Mouse (Mus musculus): ENCODE measurements around the gene Antxr1. TPM values are rescaled to one million over a fixed set of nuclear protein-coding genes. Genes with fewer than 3 reads are reported as not detected.

Gene Antxr1
- polyA plus RNA-seq, 3 experiments from 2014 or later: 0.34 TPM; not detected in 2

DNA sequence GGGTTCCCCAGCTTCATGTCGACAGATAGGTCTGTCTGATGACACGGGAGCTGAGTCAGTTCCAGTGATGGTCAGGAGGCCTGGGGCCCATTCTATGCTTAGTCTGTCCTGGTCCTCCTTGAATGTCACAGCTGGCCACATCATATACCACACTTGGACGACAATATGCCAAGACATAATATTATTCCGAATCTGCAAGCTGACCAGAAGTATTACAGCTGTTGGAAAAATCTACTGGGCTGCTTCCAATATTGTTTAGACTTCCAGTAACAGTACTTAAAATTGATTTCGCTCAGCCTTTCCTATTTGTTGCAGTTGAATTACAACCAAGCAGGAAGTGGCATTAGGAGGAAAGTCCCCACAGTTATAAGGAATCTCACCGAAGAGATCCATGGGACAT lies 48.4 kb downstream of the Antxr1 start:
- no peak for ATAC-seq

GRCm38 (mm10) chr6:87285365-87285749 lies 50.3 kb downstream of the Antxr1 start:
- no peak for ATAC-seq

GRCm38 (mm10) chr6:87284716-87285364 lies 50.8 kb downstream of the Antxr1 start:
- ATAC-seq: no peak

DNA sequence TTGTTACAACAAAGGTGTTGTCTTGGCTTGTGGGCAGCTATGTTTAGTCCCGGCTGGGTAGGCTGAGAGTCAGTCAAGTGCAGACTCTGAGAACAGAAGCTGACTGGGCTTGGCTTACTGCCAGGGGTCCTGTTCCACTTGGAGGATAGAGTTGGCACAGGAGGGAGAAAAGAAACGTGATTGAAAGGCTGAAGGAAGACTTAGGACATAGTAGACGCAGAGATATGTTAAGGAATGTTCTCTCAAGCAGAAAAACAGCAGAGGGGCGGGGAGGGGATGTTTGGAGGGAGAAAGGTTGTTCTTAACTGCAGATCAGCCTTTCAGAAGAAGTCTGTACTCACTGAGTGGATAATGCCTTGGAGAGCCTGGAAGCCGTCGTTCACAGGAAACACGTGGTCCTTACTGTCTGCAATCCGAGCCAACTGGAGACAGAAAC lies 53.3 kb downstream of the Antxr1 start:
- ATAC-seq: no peak

DNA sequence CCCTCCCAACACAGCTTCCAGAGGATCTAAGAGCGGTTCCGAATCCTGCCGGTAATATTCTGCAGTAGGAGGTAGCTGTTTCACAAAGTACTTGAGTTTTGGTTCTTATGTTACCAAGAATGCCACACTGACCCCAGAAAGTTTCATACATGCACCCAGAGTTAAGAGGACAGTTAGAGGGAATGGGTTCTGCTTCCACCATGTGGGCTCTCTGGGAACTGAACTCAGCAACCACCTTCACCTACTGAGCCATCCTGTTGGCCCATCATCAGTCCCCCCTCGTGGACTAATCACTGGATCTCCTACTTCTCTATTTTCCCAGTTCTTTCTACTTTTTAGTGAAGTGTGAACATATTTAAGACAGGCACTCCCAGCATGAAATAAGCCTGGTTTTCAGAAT lies 53.9 kb downstream of the Antxr1 start:
- ATAC-seq: no peak

GRCm38 (mm10) chr6:87278151-87278550 lies 57.5 kb downstream of the Antxr1 start:
- ATAC-seq: no peak

DNA sequence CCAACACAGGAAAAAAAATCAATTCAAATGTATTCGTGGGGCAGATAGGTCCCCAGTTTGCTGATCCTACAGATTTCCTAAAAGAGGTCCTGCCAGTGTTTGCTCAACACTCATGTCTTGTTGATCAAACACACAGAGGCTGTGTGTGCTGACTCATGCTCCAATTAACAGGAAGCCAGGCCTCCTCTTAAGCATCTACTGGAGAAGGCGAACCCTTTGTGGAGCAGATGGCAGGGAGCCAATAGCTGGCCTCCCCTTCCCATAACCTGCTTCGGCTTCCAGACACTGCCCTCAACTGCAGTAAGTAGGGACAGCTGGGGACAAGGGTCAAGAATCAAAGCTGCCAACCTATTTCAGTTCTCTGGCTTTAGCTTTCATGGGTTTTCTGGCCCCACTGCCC lies 58.1 kb downstream of the Antxr1 start:
- no peak for ATAC-seq

DNA sequence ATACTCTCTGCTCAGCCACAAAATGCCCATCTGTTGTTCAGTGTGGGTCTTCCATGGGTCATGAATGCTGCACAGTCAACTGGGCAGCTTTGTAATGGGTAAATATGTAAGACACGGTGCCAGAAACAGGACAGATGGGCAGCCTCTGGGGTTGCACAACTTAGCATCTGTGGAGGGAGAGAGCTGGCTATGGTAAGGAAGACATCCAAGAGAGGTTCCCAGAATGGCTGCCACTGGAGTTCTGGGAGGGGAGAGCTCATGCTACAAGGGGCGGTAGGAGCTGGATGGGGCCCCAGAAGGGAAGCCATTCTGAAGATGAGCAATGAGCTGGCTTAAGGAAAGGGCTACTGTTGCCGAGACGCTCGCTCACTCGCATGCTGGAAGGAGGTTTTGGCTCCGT lies 58.7 kb downstream of the Antxr1 start:
- ATAC-seq: no peak

- no peak for ATAC-seq
Observed at GRCm38 (mm10) chr6:87274779-87275178, 60.8 kb downstream of the Antxr1 start.

DNA sequence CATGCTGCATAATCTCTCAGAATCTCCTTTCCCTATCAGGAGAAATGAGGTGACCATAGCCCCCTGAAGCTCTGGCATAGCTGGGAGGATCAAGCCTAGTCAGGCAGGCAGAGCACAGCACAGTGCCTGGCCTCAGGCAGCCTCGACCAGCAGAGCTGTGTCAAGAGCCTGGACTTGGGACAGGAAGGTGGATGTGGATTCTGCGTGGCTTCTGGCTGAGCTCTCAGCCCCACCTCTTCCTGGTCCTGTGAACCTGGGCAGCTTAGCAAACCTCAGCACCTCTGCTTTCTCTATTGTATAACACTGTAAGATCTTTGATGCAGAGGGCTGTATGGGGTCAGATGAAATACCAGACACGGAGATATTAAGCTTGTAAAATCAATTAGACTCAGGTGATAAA lies 61.8 kb downstream of the Antxr1 start:
- ATAC-seq: no peak

DNA sequence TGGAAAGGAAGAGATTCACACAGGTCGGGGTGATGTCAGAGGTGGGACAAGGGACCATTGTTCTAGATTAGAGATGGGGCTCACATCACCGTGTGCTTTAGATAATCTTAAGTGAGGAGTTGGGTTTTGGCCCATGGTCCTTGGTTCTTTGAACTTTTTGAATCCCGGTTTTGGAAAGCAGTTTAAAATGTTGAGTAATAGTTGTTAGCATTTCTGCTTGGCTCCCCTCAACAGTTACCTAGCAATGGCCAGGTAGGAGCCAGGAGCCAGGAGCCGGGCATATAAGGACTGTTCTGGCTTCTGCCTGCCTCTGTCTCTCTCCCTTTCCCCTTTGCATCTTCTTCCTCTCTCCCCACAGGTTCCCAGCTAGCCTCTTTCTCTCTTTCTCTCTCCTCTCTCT lies 62.5 kb downstream of the Antxr1 start:
- no peak for ATAC-seq

- ATAC-seq: no peak
Observed at GRCm38 (mm10) chr6:87272202-87272601, 63.4 kb downstream of the Antxr1 start.

DNA sequence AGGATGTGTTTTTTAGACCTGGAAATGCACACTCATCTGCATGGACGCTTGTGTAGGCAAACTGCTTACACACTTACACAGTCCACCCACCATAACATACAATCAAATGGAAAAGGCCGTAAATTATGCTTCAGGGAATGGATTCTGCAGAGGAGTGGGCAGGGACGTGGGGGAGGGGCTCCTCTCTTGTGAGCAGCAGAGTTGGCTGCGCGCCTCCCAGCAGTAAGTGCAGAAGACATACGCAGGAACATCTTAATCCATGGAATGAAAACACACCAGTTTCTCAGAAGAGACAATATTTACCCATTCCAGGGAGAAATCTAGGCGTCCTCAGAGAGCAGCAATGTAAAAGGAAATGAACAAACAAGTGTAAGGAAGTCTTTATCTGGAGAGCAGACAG lies 65.2 kb downstream of the Antxr1 start:
- no peak for ATAC-seq

GRCm38 (mm10) chr6:87269950-87270349 lies 65.7 kb downstream of the Antxr1 start:
- no peak for ATAC-seq

DNA sequence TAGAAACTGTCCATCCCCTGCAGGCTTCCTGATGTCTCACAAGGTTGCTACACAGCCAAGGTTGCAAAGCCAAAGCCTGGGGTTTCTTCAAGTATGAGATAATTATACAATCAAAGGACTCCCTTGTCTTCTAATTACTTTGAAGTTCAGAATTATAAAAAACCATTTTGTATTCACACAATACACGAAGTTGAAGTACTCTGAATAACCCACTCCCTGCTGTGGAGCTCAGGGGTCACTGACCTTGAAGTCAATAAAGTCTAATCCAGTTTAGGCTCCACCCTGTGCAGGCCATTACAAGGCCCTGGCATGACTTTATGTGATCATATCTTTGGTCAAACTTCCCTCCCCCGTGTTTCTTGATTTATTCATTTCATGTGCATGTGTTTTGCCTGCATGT lies 73.0 kb downstream of the Antxr1 start:
- no peak for ATAC-seq

- no peak for ATAC-seq
Observed at GRCm38 (mm10) chr6:87258976-87259375, 76.6 kb downstream of the Antxr1 start.

DNA sequence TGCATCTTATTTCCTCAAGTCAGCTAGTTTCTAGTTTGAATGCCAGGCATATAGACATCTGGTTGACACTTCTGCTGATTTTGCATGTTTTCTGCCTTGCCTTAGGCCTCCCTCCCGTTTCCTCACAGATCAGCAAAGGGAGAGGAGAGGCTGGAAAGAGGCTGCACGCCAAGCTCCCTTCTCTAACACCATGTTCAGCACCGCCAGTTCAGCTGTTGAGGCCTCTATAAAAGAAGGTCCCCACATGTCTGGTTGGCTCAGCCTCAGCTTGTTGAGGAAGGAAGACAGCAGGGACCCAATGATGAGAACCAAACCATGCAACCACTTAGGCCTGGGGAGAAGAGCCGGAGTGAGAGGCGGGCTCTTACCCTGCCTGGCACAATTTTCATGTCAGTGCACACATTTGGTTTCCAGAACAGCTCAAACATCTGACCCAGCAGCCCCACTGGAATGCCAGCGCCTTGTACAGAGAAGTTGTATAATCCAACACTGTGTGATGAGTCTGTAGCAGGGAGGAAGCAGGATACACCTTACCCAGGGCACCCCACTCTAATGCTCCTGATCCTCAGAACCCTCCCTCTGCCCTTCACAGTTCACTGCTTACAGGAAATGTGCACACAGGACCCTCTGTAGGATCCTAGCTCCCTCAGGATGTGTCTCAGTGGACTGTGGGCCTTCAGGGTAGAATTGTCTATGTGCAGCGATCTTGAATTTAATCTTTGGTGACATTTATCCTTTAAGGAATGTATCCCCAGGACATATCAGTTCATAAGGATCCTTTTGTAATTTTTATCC lies 77.4 kb downstream of the Antxr1 start:
- no peak for ATAC-seq

DNA sequence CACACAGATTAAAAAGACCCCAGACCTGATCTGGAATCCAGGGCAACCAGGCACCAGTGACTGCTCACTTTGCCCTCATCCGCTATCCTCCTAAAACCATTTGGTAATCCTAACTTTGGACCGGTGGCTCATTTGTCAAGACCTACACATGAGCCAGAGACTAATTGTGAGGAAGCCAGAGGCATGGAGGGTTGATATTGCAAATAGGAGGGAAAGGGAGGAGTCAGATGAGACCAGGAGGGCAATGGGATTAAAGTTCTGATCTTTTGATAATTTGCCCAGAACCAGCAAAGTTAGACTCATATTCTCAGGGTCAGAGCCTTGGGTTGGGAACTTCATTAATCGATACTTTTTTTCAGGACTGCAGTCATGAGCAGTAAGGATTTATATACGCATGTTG lies 78.2 kb downstream of the Antxr1 start:
- ATAC-seq: no peak

- no peak for ATAC-seq
Observed at GRCm38 (mm10) chr6:87255668-87256067, 80.0 kb downstream of the Antxr1 start.

DNA sequence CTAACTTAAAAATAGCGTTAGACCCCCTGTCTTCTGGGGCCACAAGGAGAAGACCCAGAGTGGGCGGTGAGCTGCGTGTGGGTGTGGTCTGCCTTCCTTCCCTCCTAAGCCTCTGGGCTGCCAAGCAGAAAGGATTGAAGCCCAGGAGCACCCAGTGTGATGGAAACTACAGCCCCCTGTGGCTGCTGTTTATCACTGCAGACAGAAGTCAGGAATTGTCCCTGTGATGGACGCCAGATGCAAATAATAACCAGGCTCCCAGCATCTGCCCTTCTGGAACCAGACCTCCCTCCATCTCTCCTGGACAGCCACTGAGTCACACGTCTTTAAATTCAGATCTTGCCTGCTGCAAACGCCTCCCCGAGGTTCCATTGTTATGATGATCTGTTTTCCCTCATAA lies 80.9 kb downstream of the Antxr1 start:
- no peak for ATAC-seq

- ATAC-seq: no peak
Observed at GRCm38 (mm10) chr6:87251716-87252115, 83.9 kb downstream of the Antxr1 start.

- ATAC-seq: no peak
Observed at GRCm38 (mm10) chr6:87250701-87251100, 84.9 kb downstream of the Antxr1 start.

DNA sequence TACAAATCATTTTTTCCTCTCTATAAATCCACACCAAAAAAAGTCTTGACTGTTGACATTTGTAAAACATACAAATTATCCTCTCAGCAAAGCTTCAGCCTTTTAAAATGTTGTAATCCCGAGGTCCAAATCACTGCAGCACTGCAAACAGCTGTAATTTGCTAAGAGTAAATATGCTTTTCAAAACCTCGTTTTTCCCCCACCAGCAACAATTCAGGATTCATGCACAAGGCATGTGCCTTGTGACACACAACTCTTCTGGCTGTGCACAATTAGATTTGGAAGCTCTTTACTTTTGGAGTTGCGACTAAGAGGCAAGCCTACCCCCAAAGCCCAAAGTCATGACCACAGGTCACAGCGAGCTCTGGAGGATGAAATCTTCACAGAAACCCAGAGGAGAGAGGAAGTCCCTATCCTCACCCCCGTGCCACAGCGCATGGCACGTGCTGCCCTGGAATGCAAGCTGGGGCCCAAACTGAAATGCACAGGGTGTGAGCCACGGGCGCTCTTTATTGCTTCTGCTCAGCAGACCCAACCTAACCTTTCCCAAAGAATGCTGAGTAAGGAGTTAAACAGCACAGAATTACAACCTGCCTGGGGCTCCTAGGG lies 87.3 kb downstream of the Antxr1 start:
- ATAC-seq: no peak
